Mouse (Mus musculus): Measurements from ENCODE around the gene Map3k20.

The Map3k20 gene

DNA sequence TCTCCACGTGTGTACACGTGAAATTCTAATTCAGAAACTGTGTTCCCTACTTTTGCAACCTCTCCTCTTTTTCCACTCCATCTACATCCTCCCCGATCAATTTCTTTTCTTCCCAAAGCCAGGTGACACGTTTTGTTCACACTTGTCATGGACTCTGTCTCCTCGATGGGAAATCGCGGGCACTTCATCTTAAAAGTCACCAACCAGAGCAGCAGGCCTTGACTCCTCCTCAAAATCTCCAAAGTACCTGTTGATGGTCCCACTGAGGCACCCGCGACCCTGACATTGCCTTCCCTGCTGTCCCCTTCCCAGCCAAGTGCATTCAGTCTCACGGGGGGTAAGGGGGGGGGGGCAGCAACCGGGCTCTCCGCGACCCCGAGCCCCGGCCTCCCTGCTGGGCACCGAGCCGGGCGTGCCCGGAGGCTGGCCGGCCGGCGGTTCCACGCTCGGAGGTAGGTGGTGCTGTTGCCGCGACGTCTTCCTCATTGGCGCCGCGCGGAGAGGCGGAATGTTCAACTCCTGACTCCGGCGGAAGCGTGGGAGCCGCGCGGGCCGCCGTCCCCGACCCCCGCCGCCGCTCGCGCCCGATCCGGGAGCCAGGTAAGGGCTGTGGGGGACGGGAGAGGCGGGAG is at the start of gene Map3k20:
TSS of gene Map3k20 (plus strand) at position 382 of the 632 bp plus-strand sequence.
- DNase-seq (ENCODE audit: low spot score) = no peak

DNA sequence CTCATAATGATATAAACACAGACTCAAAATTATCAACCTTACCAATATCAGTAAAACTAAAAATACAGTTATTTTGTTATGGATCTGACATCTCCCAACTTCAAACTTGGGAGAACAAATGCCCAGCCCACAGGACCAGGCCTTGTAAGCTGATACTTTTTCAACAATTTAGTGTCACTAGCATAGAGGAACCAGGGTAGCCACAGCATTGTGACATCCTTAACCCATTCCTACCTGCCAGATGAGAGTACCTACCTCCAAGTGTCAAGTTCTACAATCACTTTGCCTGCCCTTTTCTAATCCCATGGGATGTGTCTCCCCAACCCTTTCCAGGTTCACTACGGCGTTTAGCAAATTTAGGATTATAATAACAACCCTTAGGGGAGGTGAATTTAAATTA is 47.0 kb upstream of the Map3k20 start:
- no peak for DNase-seq (ENCODE audit: low spot score)

- DNase-seq (ENCODE audit: low spot score) = no peak
Measured at GRCm38 (mm10) chr2:72238925-72239324, 46.5 kb upstream of the Map3k20 start.

DNA sequence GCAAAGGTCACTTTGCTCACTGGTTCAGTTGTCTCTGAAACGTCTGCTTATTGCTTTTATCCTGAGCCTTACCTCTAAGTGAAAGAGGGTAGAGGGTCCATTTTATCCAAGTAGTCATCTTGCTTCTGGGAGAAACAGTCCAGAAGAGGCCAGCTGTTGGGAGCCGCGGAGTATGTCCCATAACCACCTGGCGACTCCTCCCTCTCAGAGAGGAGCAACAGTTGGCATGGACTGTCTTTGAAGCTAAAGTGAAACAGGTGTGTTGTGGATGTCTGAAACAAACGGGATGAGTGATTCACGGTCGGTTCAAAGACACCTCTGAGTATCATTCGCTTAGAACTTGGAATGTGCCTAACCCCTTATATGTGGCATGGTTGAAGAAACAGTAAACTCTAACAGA is 46.0 kb upstream of the Map3k20 start:
- no peak for DNase-seq (ENCODE audit: low spot score)

GRCm38 (mm10) chr2:72239993-72240392 is 45.4 kb upstream of the Map3k20 start:
- DNase-seq (ENCODE audit: low spot score) = no peak

DNA sequence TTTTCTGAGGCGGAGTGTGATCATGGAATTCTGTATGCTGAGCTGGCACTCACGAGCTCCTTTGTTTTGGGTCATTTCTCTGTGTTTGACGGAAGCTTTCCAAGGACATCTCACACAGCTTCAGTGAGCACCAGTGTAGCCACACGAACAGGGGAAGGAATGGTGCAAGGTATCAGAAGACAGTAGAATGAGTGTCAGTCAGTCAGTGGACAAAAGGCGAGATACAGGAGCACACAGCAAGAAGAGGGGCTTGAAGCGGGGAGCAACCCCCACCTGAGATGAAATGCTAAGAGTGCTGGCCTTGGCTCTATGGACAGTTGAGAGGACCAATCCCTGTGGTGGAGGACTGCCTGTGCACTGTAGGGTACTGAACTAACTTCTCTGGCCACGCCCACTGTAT is 44.7 kb upstream of the Map3k20 start:
- no peak for DNase-seq (ENCODE audit: low spot score)

GRCm38 (mm10) chr2:72241714-72242472 is 43.5 kb upstream of the Map3k20 start:
- no peak for DNase-seq (ENCODE audit: low spot score)

GRCm38 (mm10) chr2:72242910-72243675 is 42.3 kb upstream of the Map3k20 start:
- no peak for DNase-seq (ENCODE audit: low spot score)

GRCm38 (mm10) chr2:72245631-72246030 is 39.8 kb upstream of the Map3k20 start:
- DNase-seq (ENCODE audit: low spot score) = no peak

- DNase-seq (ENCODE audit: low spot score) = no peak
Measured at GRCm38 (mm10) chr2:72246376-72246775, 39.1 kb upstream of the Map3k20 start.

DNA sequence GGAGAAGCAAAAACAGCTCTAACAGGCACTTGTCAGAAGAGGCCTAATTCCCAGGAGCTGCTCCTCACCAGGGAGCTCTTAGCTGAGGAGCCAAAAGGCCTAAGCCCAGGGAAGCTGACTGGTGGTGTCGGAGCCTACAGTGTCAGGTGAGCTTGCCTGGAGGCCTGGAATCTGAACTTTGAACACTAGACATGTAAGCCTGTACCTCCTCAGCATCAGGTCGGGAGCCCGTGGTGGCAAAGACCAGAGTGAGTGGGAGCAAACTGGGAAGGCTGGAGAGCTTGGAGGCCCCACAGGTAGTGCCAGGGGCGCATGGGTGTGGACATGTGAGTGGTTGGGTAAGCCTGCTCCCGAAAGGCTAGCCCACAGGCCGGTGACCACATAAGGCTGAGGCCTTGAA is 37.6 kb upstream of the Map3k20 start:
- DNase-seq (ENCODE audit: low spot score) = no peak

GRCm38 (mm10) chr2:72252510-72253505 is 32.6 kb upstream of the Map3k20 start:
- no peak for DNase-seq (ENCODE audit: low spot score)

- DNase-seq (ENCODE audit: low spot score) = no peak
Measured at GRCm38 (mm10) chr2:72253882-72254281, 31.6 kb upstream of the Map3k20 start.

- DNase-seq (ENCODE audit: low spot score) = no peak
Measured at GRCm38 (mm10) chr2:72254813-72255582, 30.4 kb upstream of the Map3k20 start.

- DNase-seq (ENCODE audit: low spot score) = no peak
Measured at GRCm38 (mm10) chr2:72260704-72261103, 24.7 kb upstream of the Map3k20 start.

- DNase-seq (ENCODE audit: low spot score) = no peak
Measured at GRCm38 (mm10) chr2:72262814-72263480, 22.5 kb upstream of the Map3k20 start.

- DNase-seq (ENCODE audit: low spot score) = no peak
Measured at GRCm38 (mm10) chr2:72267390-72267789, 18.0 kb upstream of the Map3k20 start.

GRCm38 (mm10) chr2:72269651-72270341 is 15.6 kb upstream of the Map3k20 start:
- DNase-seq (ENCODE audit: low spot score) = no peak

DNA sequence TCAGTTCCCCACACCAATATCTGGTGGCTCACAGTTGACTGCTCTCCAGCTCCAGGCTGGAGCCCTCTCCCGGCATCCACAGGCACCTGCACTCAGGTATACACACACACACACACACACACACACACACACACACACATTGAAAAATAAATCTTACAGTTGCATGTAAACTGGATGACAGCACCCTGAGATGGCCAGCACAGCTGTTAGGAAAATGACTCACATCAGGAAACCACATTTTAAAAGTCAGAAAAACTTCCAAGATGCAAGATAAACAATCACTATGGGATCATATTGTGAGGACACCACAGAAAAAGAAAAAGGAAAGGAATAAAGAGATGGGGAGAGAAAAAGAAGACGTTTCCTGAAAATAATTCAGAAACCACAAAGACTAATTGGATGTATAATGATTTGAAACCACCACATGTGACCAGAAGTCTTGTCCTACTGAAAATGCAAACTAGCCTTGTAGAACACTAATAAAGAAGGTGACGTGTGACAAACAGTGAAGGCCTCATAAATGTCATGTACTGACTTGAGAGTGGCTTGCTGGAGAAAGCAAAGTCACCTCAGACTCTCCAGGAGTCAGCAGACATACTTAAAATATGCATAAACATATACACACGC is 7.1 kb upstream of the Map3k20 start:
- DNase-seq (ENCODE audit: low spot score) = no peak

Measured in MN1 (cell line).